Comparison of ENCODE assay signal across 18 mouse cellular contexts in genomic region chr7:29480183-29480582, GRCm38 (mm10). TPM values are rescaled to one million over a fixed set of nuclear protein-coding genes. Genes with fewer than 3 reads are reported as not detected.
A peak's percentile ranks its signal among the peaks of the same experiment; 100 is the strongest.
DNase-seq lines count a peak whose midpoint lies in the region; ATAC-seq and TF ChIP-seq lines count a peak whose summit lies in the region.
"Had no signal": no experiment of that assay in that cellular context is flagged by ENCODE, and none has a peak within 500 bp of the region (broad histone marks: within the 10 kb centered on the region; RNA-seq: fewer than 3 reads in every experiment).

No protein-coding gene starts in this region.

- no peak overlapping the region for H3K4me2 ChIP-seq in embryonic facial prominence, embryonic 13.5 days
- H3K4me2 ChIP-seq in stomach, embryonic 15.5 days = no peak overlapping the region
- H3K4me2 ChIP-seq: heart, embryonic 13.5 days; neural tube, embryonic 12.5 days had no signal

- H3K27me3 ChIP-seq in kidney, adult 2 months (replicated peaks; ENCODE audit: control insufficient read depth, insufficient read depth, low read length) = no peaks in the 10 kb centered on the region
- no peaks in the 10 kb centered on the region for H3K27me3 ChIP-seq in embryonic facial prominence, embryonic 13.5 days
- H3K27me3 ChIP-seq in stomach, embryonic 15.5 days (replicated peaks) = no peaks in the 10 kb centered on the region
- H3K27me3 ChIP-seq: neural tube, embryonic 12.5 days had no signal

- DNase-seq in cerebellum, adult 11-12 months = peak; percentile 61
- no peak for DNase-seq in cerebellum, postnatal 4 days (ENCODE audit: low spot score in 2 of 2)
- DNase-seq in kidney, adult 2 months = no peak
- DNase-seq in kidney, postnatal 4 days = no peak
- no peak for DNase-seq in adrenal gland, postnatal 25 days
- no peak for DNase-seq in adrenal gland, postnatal 14 days
- DNase-seq: adrenal gland, adult 2 months; gastrocnemius, postnatal 36 days; kidney, postnatal 10 days; left cerebral cortex, postnatal 4 days; liver, postnatal 0 days; lung, postnatal 4 days; thymus, postnatal 14 days had no signal

- WGBS in kidney, adult 2 months = 85% methylated on average over 4 of the region's 4 CpGs
- 66% methylated on average over 4 of the region's 4 CpGs for WGBS in embryonic facial prominence, embryonic 13.5 days
- 80% methylated on average over 4 of the region's 4 CpGs for WGBS in stomach, embryonic 15.5 days

- H3K4me1 ChIP-seq in kidney, adult 2 months (ENCODE audit: control insufficient read depth, insufficient read depth, low read length) = peaks cover 6% of the 10 kb centered on the region
- peaks cover 54% of the 10 kb centered on the region for H3K4me1 ChIP-seq in embryonic facial prominence, embryonic 13.5 days
- H3K4me1 ChIP-seq in stomach, embryonic 15.5 days = peaks cover 30% of the 10 kb centered on the region; the same call in 1 of the 2 replicates
- H3K4me1 ChIP-seq: heart, embryonic 13.5 days had no signal

- H3K9me3 ChIP-seq in embryonic facial prominence, embryonic 13.5 days = no peaks in the 10 kb centered on the region
- H3K9me3 ChIP-seq in stomach, embryonic 15.5 days = no peaks in the 10 kb centered on the region
- H3K9me3 ChIP-seq: heart, embryonic 13.5 days; neural tube, embryonic 12.5 days had no signal

- no peak overlapping the region for H3K4me3 ChIP-seq in kidney, adult 2 months (ENCODE audit: insufficient read depth, low read depth, low read length)
- H3K4me3 ChIP-seq in embryonic facial prominence, embryonic 13.5 days = no peak overlapping the region
- H3K4me3 ChIP-seq in stomach, embryonic 15.5 days (replicated peaks) = no peak overlapping the region
- H3K4me3 ChIP-seq: heart, embryonic 13.5 days; neural tube, embryonic 12.5 days had no signal

- ATAC-seq in embryonic facial prominence, embryonic 13.5 days (ENCODE audit: insufficient number of reproducible peaks, insufficient read depth, low FRiP score, low TSS enrichment, low read depth) = no peak
- no peak for ATAC-seq in stomach, embryonic 15.5 days (ENCODE audit: insufficient read depth, low FRiP score, low read depth)
- ATAC-seq: liver, postnatal 0 days; midbrain, embryonic 16.5 days had no signal

- H3K9ac ChIP-seq in embryonic facial prominence, embryonic 13.5 days = no peak overlapping the region
- H3K9ac ChIP-seq in stomach, embryonic 15.5 days = no peak overlapping the region
- H3K9ac ChIP-seq: heart, embryonic 13.5 days; liver, postnatal 0 days; neural tube, embryonic 12.5 days had no signal

- peak overlapping the region; percentile 10 for H3K27ac ChIP-seq in kidney, adult 2 months (ENCODE audit: insufficient read depth, low read depth, low read length)
- H3K27ac ChIP-seq in embryonic facial prominence, embryonic 13.5 days = peak overlapping the region; percentile 90
- H3K27ac ChIP-seq in stomach, embryonic 15.5 days = peak overlapping the region; percentile 73; the same call in 1 of the 2 replicates
- H3K27ac ChIP-seq: heart, embryonic 13.5 days; neural tube, embryonic 12.5 days had no signal

- H3K36me3 ChIP-seq in kidney, adult 2 months (ENCODE audit: control insufficient read depth, insufficient read depth, low read length) = no peaks in the 10 kb centered on the region
- H3K36me3 ChIP-seq in embryonic facial prominence, embryonic 13.5 days = no peaks in the 10 kb centered on the region
- H3K36me3 ChIP-seq in stomach, embryonic 15.5 days = no peaks in the 10 kb centered on the region
- H3K36me3 ChIP-seq: heart, embryonic 13.5 days; neural tube, embryonic 12.5 days had no signal

- no peak for TF ChIP-seq POLR2A in kidney, adult 2 months (IDR thresholded peaks at IDR 0.05; ENCODE audit: low read depth, low read length)

- no peak for TF ChIP-seq CTCF in kidney, adult 2 months (conservative IDR thresholded peaks at IDR 0.05; ENCODE audit: insufficient read depth, insufficient read length, low read depth, low read length)

RNA-seq across cellular contexts. Expression of gene Sipa1l3, which starts 38.3 kb away (rescaled TPM):
- 44.6 and 51.0 TPM in 2 replicates for polyA plus RNA-seq in kidney, adult 2 months (2012; rRNA removed)
- polyA plus RNA-seq in embryonic facial prominence, embryonic 13.5 days (2015; fragmentation: Nextera tagmentation; extraction: Ambion mirVana) = 21.5 and 23.9 TPM in 2 replicates
- polyA plus RNA-seq in stomach, embryonic 15.5 days (2015; fragmentation: Nextera tagmentation; extraction: Ambion mirVana) = 22.0 and 31.3 TPM in 2 replicates
- 36.3 and 36.6 TPM in 2 replicates for total RNA-seq in adrenal gland, postnatal 25 days (2021)
- total RNA-seq in adrenal gland, postnatal 14 days (2021) = 29.2 and 30.5 TPM in 2 replicates

Comparison
In these comparisons a context has a peak if more than half of its experiments do, and no peak if none do; other contexts are left out.
1. H3K27ac ChIP-seq: peak in every context shown above with its lines; median percentile 90 in embryonic facial prominence, embryonic 13.5 days; 73 in stomach, embryonic 15.5 days; 10 in kidney, adult 2 months.